Mouse (Mus musculus) lung, postnatal 0 days (tissue): ENCODE measurements around the gene Prkg1. TPM values are rescaled to one million over a fixed set of nuclear protein-coding genes. Genes with fewer than 3 reads are reported as not detected.

Source experiments
- ATAC-seq: fragments of 200-750 bp; cut with Nextera tagmentation; 2 replicates; pipeline ENCODE4 v1.8.0; 2017; ENCODE audit warnings: moderate library complexity
- DNase-seq: peaks from one replicate; pipeline ENCODE4 v3.0.0-alpha.2; 2016; ENCODE audit warnings: low spot score
- H3K27ac ChIP-seq: fragments of 300-500 bp; sonication (generic); 2 replicates; pipeline ENCODE4 v1.5.1; 2014; ENCODE audit warnings: antibody characterized with exemption, mild to moderate bottlenecking, low read length, mixed read lengths
- H3K27me3 ChIP-seq: fragments of 300-500 bp; sonication (generic); replicated peaks from 2 replicates; pipeline ENCODE4 v1.6.1; 2014; ENCODE audit warnings: low read length, mixed read lengths; ENCODE audit not compliant: insufficient read depth
- H3K36me3 ChIP-seq: fragments of 300-500 bp; sonication (generic); 2 replicates; pipeline ENCODE4 v1.6.1; 2014; ENCODE audit warnings: low read length, mixed read lengths; ENCODE audit not compliant: insufficient read depth
- H3K4me1 ChIP-seq: fragments of 300-500 bp; sonication (generic); 2 replicates; pipeline ENCODE4 v1.6.1; 2014; ENCODE audit warnings: antibody characterized with exemption, low read depth, low read length, mixed read lengths; ENCODE audit not compliant: insufficient read depth
- H3K4me2 ChIP-seq: fragments of 300-500 bp; sonication (generic); replicated peaks from 2 replicates; pipeline ENCODE4 v1.6.1; 2014; ENCODE audit warnings: low read depth, mild to moderate bottlenecking, low read length, moderate library complexity, mixed read lengths
- H3K4me3 ChIP-seq: fragments of 300-500 bp; sonication (generic); 2 replicates; pipeline ENCODE4 v1.5.1; 2014; ENCODE audit warnings: low read depth, low read length
- H3K9ac ChIP-seq: fragments of 300-500 bp; sonication (generic); replicated peaks from 2 replicates; pipeline ENCODE4 v1.6.1; 2014; ENCODE audit warnings: low read depth, mild to moderate bottlenecking
- H3K9me3 ChIP-seq: fragments of 300-500 bp; sonication (generic); 2 replicates; pipeline ENCODE4 v1.6.1; 2016; ENCODE audit warnings: low read length, mixed read lengths
- CTCF ChIP-seq: IDR thresholded peaks from 2 replicates; pipeline ENCODE4 v1.5.1; 2016; ENCODE audit warnings: antibody characterized with exemption, mild to moderate bottlenecking
- EP300 ChIP-seq: IDR thresholded peaks from 2 replicates; pipeline ENCODE4 v1.6.1; 2016; ENCODE audit warnings: antibody characterized with exemption, mild to moderate bottlenecking, control low read depth
- WGBS: fragments of 180-500 bp; shearing (Covaris S2); extraction: QIAGEN DNeasy Blood & Tissue Kit; methylation state at CpG from one replicate; pipeline ENCODE4 v1.1.7; 2014; 5-methylcytosine and 5-hydroxymethylcytosine counted together
- polyA plus RNA-seq: library from polyadenylated mRNA; unstranded; fragments of >200 nt; fragmentation: Nextera tagmentation; extraction: Ambion mirVana; gene quantifications from 2 replicates; pipeline ENCODE4 v1.2.1, GENCODE M21; 2015

Prkg1 gene
- polyA plus RNA-seq, 1 experiment from 2014 or later, result 4.8 TPM

DNA sequence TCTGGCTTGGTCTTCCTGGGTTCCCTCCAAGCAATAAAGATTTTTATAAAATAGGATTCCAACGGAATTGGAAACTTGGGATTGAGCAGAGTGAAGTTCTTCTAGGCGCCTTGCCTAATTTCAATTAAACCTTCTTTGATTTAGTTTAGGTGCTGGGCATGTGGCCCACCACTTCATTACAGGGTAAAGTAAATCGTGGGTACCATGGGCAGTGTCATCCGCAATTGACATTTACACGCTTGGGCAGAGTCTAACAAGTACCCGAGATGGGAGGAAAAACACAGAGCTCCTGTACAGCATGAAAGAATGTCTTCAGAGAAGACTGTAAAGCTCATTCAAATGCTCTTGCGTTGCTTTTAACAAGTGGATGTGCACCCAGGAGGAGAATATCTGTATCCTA lies 622.9 kb downstream of the Prkg1 start:
- Histone ChIP-seq H3K27me3 (no peaks in the 10 kb centered on the region), H3K36me3 (no peaks in the 10 kb centered on the region), H3K9me3 (no peaks in the 10 kb centered on the region), H3K4me2 (no peak overlapping the region), H3K4me3 (no peak overlapping the region), H3K9ac (no peak overlapping the region), H3K27ac (no peak overlapping the region), H3K4me1 (no peaks in the 10 kb centered on the region)
- WGBS, result 85% methylated on average over 7 of the region's 7 CpGs
- no peak for TF ChIP-seq CTCF
- TF ChIP-seq EP300, result no peak
- no peak for DNase-seq
- no peak for ATAC-seq

DNA sequence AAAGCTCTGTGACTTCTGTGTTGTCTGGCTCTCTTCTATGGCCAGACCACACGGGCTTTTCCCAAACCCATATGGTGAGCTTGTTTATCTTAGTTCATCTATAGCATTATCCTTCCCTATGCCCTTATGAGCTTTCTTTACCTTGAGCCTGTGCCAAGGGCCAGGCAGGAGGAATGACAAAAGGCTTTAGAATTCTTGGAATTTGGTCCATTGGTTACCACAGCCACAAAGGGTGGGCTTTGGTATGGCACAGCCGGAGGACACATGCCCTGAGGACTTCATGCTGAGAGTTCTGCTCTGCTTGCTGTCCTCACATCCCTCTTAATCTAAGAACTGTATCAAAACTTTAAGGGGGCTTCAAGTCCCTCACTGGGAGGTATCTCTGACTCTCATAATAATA lies 628.5 kb downstream of the Prkg1 start:
- WGBS, result 18% methylated on average over 2 of the region's 2 CpGs
- Histone ChIP-seq H3K4me2 (no peak overlapping the region), H3K27ac (no peak overlapping the region), H3K27me3 (no peaks in the 10 kb centered on the region), H3K9ac (no peak overlapping the region), H3K36me3 (no peaks in the 10 kb centered on the region), H3K4me1 (no peaks in the 10 kb centered on the region), H3K4me3 (no peak overlapping the region), H3K9me3 (no peaks in the 10 kb centered on the region)
- ATAC-seq (no peak), DNase-seq (no peak)
- TF ChIP-seq CTCF (no peak), EP300 (no peak)

DNA sequence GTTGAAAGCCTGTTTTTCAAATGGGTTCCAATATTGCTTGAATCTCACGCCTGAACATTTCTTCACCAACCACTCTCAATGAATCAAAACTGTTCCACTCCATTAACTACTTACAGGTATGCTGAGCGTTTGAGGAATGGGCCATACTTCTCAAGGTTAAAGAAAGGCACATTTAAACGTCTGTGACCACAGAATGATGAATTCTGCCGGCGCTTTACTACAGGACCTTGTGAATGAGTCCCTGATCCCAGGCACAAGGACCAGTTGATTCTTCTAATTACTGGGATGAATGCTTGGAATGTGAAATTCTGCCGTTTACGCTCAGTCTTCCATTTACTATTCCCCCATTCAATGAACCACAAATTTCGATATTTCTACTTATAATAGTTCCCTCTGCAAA lies 632.2 kb downstream of the Prkg1 start:
- no peak overlapping the region for H3K27ac ChIP-seq
- H3K36me3 ChIP-seq, result no peaks in the 10 kb centered on the region
- no peak for DNase-seq
- no peaks in the 10 kb centered on the region for H3K9me3 ChIP-seq
- no peaks in the 10 kb centered on the region for H3K27me3 ChIP-seq
- no peak overlapping the region for H3K4me2 ChIP-seq
- no peak overlapping the region for H3K9ac ChIP-seq
- no peak overlapping the region for H3K4me3 ChIP-seq
- H3K4me1 ChIP-seq, result no peaks in the 10 kb centered on the region
- TF ChIP-seq EP300 (no peak), CTCF (no peak)
- ATAC-seq, result no peak
- WGBS, result 84% methylated on average over 8 of the region's 8 CpGs

DNA sequence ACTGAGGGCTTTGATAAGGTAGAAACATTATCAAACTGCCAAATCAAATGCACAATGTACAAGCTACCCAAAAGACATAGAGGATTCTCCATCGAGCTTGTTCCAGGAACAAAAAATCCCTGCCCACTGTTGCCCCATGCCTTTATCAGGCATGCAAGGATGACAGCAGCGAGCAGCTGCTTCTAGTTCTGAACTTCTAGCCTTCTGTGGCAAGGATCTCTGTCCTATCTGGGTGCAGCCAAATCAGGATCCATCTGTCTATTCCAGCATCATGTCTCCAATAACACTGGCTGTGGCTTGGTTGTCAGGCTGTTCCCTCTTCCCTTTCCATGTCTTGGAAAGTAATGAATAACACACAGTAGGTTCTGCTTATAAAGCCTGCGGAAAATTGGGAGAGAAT lies 640.2 kb downstream of the Prkg1 start:
- Histone ChIP-seq H3K4me1 (no peaks in the 10 kb centered on the region), H3K36me3 (no peaks in the 10 kb centered on the region), H3K4me3 (no peak overlapping the region), H3K9me3 (no peaks in the 10 kb centered on the region), H3K27ac (no peak overlapping the region), H3K27me3 (no peaks in the 10 kb centered on the region), H3K9ac (no peak overlapping the region), H3K4me2 (no peak overlapping the region)
- ATAC-seq (no peak), DNase-seq (no peak)
- TF ChIP-seq EP300, result no peak
- TF ChIP-seq CTCF, result no peak
- 88% methylated on average over 3 of the region's 3 CpGs for WGBS

DNA sequence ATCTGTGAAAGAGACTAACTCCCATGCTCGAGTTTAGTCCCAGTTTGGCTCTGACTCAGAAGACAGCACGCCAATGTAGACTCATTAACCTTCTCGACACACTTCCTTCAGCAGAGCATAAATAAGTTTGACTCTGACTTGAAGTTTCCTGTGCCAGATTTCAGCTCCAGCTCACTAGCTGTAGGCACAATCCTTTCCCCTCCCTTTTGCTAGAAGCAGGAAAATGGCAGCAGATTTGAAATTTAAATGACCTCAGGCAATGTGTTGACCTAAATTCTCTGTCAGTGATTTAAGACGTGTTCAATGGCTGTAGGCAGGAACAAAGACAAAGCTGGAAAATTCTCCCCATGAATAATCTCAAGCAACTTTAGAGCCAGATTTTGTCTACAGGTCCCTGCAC lies 650.1 kb downstream of the Prkg1 start:
- no peaks in the 10 kb centered on the region for H3K4me1 ChIP-seq
- no peaks in the 10 kb centered on the region for H3K27me3 ChIP-seq
- no peak for TF ChIP-seq CTCF
- no peak for TF ChIP-seq EP300
- no peaks in the 10 kb centered on the region for H3K36me3 ChIP-seq
- no peak overlapping the region for H3K27ac ChIP-seq
- ATAC-seq (peak; percentile 23; the same call in 1 of the 2 replicates), DNase-seq (peak; percentile 25)
- no peak overlapping the region for H3K9ac ChIP-seq
- H3K4me3 ChIP-seq, result no peak overlapping the region
- H3K9me3 ChIP-seq, result no peaks in the 10 kb centered on the region
- no peak overlapping the region for H3K4me2 ChIP-seq
- WGBS, result 34% methylated on average over 4 of the region's 4 CpGs

DNA sequence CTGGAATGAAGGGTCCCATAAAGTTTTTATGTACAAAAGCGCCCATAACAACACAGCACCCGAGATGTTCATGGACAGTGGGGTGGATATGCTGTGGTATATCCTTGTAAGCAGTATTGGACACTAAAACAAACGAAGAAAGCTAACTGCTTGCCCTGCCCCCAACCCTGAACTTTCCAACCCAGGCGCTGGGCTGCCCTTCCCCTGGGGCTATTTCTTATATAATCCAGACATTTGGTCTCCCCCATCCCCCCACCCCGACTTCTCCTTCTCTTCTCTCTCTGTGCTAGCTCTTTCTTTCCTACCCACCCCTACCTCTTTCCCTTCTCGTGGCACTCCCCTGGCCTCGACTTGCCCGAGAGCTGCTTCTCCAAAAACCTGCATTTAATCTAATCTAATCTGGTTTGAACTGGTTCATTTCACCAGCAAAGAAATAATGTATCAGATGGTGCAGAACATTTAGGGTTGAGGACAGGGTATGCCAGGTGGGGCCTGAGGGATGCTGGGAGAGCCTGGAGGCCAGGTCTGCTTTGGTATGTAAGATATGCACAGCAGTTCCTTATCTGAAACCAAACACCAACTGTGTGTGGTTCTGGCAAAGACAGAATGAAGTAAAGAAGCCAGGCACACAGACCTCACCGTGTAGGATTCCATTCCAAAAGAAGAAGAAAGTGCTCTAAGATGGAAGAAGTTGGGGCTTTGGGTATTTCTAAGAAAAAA lies 657.8 kb downstream of the Prkg1 start:
- no peaks in the 10 kb centered on the region for H3K27me3 ChIP-seq
- no peak overlapping the region for H3K9ac ChIP-seq
- no peak overlapping the region for H3K27ac ChIP-seq
- no peak overlapping the region for H3K4me3 ChIP-seq
- no peak overlapping the region for H3K4me2 ChIP-seq
- TF ChIP-seq CTCF (no peak), EP300 (no peak)
- H3K36me3 ChIP-seq, result no peaks in the 10 kb centered on the region
- H3K9me3 ChIP-seq, result no peaks in the 10 kb centered on the region
- no peaks in the 10 kb centered on the region; the same call in 1 of the 2 replicates for H3K4me1 ChIP-seq
- no peak for DNase-seq
- 36% methylated on average over 9 of the region's 9 CpGs for WGBS
- no peak for ATAC-seq
